Mouse (Mus musculus) gastrocnemius, postnatal 25 days (tissue): ENCODE measurements around the gene Rreb1. TPM values are rescaled to one million over a fixed set of nuclear protein-coding genes. Genes with fewer than 3 reads are reported as not detected.

Source experiments
- DNase-seq: peaks from one replicate; pipeline ENCODE4 v3.0.0; 2022
- total RNA-seq, 2 experiments: library from RNA; stranded (reverse); gene quantifications; 1 replicate in 1 of 2; 2 replicates in 1 of 2; pipeline ENCODE4 v1.2.3; 2021

Gene Rreb1
- total RNA-seq, 2 experiments from 2014 or later: 23.5 to 24.0 TPM

DNA sequence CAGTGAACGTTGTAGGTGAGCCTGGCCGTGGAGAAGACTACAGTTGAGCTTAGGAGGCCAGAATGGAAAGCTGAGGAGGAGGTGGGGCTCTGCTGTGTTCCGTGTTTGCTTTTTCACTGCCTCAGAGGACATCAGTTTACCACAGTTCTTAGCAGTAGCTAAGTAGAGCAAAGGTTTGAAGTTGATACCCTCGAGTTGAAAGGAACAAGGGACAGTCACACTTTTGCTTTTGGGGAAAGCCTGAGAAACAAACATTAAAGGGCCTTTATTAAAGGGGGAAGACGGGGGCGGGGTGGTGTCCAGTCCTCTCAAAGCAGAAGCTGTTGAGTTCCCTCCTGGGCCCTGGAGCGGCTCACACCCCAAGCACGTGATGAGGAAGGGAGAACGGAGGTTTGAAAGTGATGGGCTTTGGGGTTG is 1.1 kb downstream of the Rreb1 start:
- DNase-seq: no peak

DNA sequence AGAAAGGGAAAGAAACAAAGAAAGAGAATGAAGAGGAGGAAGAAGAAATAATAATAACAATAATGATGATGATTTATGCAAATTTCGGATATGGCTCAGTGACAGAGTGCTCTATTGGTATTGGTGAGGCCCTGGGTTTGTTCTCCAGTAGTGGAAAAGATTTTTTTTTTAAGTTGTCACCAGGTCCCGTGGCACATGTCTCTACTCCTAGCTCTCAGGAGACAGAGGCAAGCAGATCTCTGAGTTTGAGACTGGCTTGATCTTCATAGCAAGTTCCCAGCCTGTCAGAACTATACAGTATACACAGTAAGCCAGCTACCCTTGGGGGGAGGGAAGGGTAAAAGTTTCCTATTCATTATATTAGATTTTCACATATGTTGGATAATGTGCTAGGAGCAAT is 3.4 kb downstream of the Rreb1 start:
- DNase-seq: no peak

DNA sequence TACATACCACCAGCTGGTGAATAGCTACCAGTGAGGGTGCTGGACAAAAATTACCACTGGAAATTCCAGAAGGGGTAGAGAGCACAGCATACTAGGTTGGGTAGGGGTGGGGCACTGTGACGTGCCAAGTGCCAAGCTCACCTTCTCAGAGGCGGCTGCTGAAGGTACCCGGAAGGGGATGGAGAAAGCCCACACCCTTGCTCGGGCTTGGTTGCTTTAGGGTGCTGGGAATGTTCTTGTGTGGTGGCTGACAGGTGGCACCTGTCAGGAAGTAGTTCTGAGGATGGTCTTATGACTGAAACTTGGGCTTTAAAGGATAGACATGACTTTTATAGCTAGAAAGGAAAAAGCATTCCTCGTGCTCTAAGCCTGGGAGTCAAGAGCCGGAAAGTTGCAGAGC is 3.9 kb downstream of the Rreb1 start:
- DNase-seq: no peak

GRCm38 (mm10) chr13:37783676-37784075 is 5.5 kb downstream of the Rreb1 start:
- no peak for DNase-seq

- DNase-seq: no peak
Observed at GRCm38 (mm10) chr13:37784226-37784625, 6.0 kb downstream of the Rreb1 start.

- no peak for DNase-seq
Observed at GRCm38 (mm10) chr13:37792739-37793336, 14.6 kb downstream of the Rreb1 start.

DNA sequence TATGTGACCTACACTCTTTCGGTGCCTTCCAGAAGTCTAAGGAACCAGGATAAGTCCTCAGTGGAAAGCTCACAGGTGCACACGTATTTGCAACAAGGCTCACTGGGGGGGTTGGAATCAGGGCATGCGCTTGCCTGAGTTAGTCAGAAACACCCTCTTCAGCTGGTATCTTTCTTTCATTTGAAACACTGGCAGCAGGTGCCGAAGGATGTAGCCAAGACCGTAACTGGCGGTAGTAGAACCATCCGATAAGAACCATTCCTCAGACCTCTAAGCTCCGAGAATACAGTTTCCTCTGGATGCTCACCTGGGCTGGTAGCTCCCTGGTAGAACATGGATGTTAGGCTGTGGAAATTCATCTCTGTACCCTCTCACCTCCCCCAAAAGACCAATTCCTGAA is 20.6 kb downstream of the Rreb1 start:
- DNase-seq: no peak

DNA sequence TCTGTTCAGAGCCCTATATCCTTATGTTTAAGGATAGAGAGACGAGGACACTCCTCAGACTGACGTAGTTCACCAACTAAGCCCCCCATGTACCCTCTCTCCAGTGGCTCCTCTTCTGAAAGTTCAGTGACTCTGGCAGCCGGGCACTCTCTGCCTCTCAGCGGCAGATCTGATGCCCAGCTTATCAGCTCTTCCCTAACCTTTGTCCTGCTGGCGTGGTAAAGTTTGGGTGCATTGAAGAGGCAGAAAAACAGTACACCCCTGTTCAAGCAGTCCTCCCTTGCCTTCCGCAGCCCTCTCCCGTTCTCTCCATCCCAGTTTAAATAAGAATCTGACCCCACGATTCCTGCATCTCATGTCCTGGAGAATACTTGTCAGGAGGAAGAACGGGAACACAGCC is 21.2 kb downstream of the Rreb1 start:
- DNase-seq: no peak

DNA sequence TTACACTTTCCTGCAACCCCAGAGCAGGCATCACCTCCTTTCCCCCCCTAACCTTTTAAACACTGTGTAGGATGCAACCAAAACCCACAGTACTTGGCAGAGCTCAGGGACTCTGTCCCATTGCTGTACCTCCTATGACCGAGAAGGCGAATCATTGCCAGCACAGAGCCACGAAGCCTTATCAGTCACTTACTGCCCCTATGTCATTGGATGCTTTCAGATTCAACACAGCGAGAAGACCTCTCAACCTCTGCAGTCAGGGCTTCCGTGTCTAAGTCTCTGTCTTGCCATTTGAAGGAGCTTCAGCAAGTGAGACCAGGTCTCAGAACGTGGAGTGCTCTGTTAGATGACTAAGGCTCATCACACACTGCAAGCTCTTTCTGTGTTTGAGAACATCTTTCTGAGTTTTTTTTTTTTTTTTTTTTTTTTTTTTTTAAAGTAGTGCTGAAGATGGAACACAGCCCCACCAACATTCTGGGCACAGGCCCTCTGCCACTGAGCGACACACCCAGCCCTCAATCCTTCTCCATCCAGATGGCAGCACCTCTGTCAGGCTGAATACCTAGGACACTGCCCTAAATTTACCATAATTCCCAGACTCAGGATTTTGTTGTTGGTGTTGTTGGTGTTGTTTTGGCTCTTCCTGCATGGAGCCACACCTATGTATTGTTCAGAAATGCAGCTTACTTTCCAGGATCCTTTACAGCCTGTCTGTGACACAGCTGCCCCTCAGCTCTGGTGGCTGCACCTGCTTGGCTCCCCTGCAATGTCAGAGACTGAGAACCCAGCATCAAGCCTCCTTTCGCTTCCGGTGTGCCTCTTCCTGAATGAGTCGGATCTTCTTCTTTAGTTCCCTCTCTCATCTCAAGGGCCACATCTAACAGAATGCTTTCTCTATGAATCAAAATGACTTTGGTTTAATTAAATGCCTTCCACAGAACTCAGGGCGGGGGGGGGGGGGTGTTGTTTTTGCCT is 23.2 kb downstream of the Rreb1 start:
- no peak for DNase-seq

DNA sequence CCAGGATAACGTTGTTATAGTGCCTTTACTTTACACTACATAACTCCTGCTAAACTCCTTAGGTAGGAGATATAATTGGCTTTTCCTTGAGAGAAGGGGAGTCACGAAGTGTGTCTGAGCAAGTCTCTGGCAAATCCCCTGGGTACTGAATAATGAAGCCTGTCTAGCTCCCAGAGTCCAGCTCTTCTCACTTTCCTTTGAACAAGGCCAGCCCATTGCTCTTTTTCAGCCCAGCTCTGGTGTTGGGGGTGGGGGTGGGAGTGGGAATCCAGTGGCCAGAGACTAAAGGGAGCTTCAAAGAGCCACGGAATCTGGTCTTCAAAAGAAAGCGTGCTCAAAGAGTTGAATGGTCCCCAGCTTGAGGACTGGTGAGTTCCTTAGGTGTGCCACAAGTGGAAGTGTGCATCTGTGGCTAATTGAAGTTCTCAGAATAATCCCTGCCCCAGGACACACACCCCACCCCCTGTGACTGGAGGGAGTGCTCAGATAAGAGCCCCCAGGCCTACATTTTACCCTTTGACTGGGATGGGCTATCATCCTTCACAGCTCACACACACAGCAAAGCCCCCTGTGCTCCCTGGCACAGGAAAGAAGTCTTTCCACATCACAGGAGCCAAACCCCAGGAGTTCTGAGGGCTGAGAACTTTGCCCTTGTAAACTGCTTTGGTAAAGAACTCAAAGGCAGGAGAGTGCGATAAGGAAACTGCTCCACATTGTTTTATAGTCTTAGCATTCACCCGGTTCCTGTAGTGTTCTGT is 24.2 kb downstream of the Rreb1 start:
- no peak for DNase-seq

GRCm38 (mm10) chr13:37803244-37803643 is 25.0 kb downstream of the Rreb1 start:
- DNase-seq: no peak

DNA sequence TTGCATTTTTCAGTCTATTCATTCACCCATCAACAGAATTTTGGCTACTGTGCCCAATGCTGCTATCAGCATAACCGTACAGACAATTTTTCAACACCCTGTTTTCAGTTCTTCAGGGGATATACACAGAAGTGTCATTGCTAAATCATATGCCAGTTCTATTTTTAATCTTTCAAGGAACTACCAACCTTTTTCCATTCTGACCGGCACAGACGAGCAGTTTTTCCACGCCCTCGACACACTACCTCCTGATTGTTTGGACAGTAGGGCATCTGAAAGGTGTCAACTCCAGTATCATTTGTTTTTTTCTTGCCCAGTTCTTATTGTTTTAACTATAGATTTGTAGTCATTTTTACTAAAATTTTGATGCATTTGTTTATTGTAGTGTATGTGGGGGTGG is 25.8 kb downstream of the Rreb1 start:
- no peak for DNase-seq

DNA sequence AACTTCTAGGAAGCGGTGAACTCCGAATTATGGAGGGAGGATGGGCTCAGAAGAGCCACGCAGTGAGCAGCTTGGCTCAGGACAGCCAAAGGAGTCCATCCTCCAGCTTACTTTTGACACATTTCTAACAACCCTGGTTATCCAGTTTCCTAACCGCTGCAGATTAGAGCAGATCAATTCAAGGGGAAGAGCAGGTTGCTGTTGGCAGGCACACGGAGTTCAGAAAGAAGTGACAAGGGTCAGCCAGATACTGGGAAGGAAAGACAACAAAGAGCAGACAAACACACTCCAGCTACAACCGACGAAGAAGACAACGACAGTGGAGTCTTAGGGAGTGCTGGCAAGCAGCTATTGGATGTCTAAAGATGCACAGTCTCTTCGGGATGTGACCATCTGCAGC is 36.8 kb downstream of the Rreb1 start:
- DNase-seq: no peak

DNA sequence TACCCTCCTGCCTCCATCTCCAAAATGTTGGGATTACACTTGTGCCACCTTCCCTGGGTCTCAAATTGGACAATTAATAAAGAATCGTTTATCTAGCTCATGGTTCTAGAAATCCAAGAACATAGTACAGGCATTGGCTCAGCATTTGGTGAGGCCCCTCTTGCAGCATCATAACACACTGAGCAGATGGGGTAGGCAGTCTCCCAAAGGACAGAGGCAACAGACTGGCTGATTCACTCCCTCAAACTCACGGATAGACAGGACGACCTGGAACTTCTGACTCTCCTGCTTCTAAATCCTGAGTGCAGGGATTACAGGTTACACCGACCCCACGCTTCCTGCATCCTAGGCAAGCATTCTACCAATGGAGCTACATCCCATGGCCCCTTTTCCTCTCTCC is 38.5 kb downstream of the Rreb1 start:
- DNase-seq: no peak

DNA sequence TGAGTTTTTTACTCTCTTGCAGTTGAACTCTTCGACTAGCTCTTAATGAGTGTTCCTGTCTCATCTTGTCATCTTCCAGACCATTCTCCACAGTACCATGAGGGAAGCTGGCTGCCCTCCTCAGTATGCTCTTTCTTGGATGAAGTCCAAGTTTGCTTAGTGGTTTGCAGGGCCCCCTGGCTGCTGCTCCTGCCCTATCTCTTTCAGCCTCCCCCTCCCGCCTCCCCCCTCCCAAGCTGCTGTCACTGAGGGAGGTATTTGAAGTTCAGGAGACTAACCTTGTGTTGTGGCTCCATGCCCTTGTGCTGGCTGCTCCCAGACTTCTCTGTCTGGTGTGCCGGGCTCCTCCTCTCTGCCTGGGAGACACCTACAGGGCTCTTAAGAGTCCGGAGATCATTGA is 43.2 kb downstream of the Rreb1 start:
- peak; percentile 20 for DNase-seq

DNA sequence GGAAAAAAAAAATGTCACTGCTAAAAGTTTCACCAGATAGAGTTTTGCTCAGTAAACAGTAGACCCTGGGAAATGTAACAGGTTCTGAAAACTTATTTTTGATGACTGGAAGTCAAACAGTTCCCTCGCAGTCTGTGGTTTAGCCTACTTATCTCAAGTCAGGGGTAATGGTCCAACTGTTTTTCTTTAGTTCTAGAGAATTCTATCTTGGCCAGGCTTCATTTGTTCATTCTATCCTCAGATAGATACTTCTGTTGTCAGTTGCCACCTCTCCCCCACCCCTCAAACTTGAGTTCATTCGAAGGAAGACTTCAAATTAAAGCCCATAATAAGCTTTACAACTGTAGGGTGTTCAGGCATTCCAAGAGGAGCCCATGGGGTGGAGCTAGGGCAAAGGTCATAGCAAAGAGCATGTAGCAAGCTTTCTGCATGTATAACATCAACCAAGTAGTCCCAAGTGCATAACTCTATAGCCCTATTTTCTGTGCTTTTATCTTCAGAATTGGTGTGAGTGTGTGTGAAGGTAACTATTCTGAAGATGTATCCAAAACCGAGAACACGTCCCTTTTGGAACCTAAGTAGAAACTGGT is 46.2 kb downstream of the Rreb1 start:
- DNase-seq: no peak

DNA sequence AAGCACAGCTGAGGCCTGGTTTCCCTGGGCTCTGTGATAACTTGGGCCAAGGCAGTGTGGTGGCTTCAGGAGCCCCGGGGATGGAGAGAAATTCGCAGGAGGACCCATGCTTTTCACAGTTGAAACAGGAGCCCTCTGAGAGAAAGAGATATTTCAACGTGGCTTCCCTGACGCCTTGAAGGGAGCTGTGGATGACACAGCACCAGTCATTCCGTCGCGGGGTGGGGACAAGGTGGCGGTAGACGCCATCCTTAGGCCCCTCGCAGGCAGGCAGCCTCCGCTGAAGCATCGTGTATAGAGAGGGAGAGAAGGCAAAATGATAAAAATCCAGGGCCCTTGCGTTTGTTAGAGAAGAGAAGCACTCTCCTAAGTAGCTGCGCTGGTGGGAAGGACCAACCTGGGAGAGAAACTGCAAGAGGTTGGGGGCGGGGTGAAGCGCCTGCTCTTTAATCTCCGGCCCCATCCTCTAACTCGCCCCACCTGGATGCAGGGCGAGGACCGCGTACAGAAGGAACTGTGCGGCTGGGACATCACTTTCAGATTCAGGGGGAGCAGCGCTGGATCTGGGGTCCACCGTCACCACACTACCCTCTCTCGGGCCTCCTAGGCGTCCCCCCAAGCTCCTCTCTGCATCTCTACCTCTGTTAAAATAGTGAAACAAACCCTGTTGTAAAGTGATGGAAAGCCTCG is 46.9 kb downstream of the Rreb1 start:
- DNase-seq: peak; percentile 10

GRCm38 (mm10) chr13:37825646-37826280 is 47.6 kb downstream of the Rreb1 start:
- DNase-seq: peak; percentile 56

DNA sequence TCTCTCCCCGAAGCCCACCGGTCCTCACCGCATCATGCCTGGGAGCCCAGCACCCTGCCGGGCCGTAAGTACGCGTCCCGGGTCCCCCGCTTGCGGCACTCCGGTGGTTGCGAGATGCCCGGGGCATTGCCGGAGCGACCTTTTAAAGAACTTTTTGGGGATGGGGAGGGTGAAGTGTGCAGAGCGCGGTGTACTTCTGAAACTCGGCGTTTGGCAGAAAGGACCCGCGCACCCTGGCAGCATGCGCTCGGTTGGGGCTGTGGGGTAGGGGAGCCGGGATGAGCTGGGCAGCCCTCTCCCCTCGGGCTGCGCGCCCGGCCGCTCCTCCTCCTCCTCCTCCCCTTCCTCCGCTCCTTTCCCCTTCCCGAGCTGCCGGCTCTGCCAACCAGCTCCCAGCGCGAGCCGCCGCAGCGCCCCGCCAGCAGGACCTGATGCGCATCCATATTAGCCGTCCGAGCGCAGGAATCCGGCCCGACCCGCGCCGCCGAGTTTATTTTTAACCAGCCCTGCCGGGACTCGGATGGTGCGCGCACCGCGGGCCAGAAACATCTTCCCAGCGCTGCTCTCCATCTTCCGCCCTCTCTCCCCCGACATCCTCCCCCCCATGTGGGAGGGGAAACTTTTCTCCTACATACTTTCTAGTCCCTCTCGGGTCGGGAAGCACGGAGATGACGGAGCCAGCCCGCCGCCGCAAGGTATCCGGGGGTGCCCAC is 48.2 kb downstream of the Rreb1 start:
- DNase-seq: peak; percentile 74

DNA sequence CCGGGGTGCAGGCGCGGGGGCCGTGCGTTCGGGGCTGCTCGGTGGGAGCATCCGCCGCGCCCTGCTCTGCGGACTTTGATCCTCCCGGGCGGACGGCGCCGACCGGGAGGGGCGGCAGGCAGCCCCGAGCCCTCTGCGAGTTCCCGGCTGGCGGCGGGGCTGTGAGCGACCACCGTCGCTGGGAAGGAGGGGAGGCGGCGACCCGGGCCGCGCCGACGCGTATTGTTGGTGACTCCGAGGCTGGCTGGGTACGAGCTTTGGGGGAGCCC is 48.7 kb downstream of the Rreb1 start:
- DNase-seq: no peak
